Mouse (Mus musculus) right cerebral cortex, adult 2 months (tissue): ENCODE data around the gene Dnajc27.

Experiments
- DNase-seq, 2 experiments: peaks; one replicate each; pipeline ENCODE4 v3.0.0; 2021 to 2022; ENCODE audit warnings: low spot score in 2 of 2

Gene Dnajc27

DNA sequence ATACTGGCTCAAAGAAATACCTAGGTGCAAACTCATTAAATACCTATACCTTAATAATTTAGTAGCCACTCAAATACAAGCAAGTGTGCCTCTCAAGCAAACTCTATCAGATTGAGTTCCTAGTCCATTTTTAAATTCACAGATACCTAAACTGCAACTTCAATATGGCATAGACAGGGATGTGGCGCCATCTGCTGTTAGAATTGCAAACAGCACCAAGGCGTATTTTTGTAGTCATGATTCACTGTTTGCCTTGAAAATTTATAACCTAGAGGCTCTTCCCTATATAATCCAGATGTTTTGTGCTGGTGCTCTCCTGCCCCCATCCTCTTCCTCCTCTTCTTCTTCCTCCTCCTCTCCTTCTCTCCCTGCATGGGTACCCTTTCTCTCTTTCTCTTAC is 2.1 kb upstream of the Dnajc27 start:
- DNase-seq = peak; percentile 92 to 94

- DNase-seq = no peak
Measured at GRCm38 (mm10) chr12:4083441-4083840, 1.1 kb downstream of the Dnajc27 start.

- peak; percentile 77 to 83 for DNase-seq
Measured at GRCm38 (mm10) chr12:4107383-4107782, 25.0 kb downstream of the Dnajc27 start.

DNA sequence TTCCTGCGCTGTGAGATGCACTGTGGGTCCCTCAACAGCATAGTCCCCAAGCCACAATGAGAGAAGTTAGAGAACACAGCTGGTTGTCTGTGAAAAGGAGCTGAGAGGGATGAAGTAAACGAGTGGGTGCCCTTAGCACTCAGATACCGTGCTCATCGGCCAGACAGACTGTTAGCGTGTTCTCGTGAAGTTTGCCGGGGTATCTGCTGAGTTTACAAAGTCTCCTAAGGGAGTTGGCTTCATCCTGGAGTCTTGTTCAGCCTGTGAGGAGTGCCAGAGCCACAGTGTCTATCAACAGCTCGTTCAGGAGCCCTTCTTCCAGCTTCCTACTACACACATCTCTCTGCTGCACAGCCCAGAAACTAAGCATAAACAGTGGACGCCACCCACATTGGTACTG is 33.7 kb downstream of the Dnajc27 start:
- no peak for DNase-seq

DNA sequence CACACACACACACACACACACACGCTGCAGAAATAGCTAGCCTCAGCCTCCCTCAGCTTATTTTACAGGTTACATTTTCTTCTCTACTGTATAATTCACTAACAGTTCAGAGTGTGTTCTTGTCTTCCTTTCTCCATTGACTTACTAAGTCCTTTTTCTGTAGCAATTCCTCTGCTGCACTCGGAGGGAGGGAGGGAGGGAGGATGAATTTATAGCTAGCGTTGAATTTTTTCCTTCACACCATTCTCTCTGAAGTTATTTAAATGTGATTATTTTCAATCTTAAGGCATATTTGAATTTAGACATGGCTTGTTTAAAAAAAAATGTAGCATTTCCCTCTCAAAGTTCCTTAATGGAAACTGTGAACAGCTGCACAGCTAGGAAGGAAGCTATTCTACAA is 34.8 kb downstream of the Dnajc27 start:
- DNase-seq = no peak

- DNase-seq = peak; percentile 79 to 80
Measured at GRCm38 (mm10) chr12:4117579-4117978, 35.2 kb downstream of the Dnajc27 start.

DNA sequence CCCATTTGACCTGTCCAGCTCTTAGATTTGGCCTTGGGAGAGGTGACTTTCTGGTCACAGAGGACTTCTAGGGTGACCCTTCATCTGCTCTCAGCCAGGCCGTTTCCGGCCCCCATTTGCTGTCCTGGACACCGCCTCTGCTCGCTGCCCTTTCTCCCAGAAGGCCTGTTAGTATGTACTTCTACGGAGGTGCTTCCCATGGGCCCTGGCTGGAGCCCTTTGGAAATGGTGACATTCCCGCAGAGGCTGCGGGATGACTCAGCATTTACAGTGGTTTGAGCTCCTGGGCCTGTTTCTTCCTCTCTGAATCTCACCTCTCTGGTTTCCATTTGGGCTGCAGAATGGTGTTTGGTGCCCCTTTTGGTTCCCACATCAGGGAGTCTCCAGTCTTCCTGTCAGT is 45.0 kb downstream of the Dnajc27 start:
- no peak for DNase-seq

- peak; percentile 69 to 71 for DNase-seq
Measured at GRCm38 (mm10) chr12:4132941-4133846, 50.8 kb downstream of the Dnajc27 start, which contains the start of gene Adcy3. TSS of gene Adcy3 (plus strand) at chr12:4133103.

GRCm38 (mm10) chr12:4133847-4134212 is 51.4 kb downstream of the Dnajc27 start:
- peak; percentile 35 to 39 for DNase-seq

DNA sequence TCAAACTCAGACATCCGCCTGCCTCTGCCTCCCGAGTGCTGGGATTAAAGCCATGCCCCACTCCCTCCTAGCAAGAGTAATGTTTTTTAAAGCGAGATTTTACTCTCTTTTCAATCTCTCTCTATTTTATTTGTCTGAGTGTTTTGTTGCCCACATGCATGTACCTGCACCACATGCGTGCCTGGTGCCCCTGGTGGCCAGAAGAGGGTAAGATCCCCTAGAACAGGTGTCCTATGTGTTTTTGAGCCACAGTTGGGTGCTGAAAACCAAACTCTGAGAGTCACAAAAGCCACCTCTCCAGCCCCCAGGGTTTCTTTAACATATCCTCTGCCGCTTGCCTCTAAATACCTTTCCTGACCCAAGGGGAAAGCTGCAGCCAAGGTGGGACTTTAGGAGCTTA is 60.8 kb downstream of the Dnajc27 start:
- no peak for DNase-seq

- no peak for DNase-seq
Measured at GRCm38 (mm10) chr12:4150936-4151335, 68.6 kb downstream of the Dnajc27 start.

DNA sequence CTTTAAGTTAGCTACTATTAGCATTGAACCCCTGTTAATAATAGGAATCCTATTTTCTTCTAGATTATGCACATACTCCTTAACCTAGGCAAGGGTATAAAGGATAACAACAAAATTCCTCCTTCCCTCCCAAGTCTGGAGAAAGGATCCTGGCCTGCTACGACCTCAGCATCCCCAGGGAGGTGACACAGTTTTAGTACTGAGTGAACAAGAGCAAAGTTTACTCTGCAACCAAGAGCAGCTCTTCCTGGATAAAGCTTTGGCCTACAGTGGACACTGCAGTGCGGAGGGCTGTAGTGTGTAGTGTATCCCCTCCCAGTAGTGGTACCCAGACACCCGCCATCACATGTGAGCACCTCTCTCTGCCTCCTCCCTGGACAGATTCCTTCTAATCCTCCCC is 69.6 kb downstream of the Dnajc27 start:
- DNase-seq = no peak

DNA sequence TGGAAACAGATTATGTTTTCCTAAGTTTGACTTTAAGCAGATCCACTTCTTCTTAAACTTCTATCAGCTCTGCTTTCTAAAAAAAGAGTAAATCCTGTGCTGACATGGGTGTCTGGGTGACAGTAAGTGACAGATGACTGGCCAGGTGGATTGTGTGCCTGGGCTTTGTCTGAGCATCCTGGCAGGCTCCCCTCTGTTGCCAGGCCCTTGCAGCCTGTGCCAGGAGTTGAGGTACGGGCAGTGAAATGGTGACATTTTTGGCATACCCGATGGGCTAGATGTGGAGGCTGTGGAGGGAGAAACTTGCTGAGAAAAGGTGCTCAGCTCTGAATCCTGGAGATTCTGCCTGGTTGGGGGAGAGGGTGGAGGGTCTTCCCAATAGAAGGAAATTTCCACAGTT is 75.1 kb downstream of the Dnajc27 start:
- DNase-seq = no peak

DNA sequence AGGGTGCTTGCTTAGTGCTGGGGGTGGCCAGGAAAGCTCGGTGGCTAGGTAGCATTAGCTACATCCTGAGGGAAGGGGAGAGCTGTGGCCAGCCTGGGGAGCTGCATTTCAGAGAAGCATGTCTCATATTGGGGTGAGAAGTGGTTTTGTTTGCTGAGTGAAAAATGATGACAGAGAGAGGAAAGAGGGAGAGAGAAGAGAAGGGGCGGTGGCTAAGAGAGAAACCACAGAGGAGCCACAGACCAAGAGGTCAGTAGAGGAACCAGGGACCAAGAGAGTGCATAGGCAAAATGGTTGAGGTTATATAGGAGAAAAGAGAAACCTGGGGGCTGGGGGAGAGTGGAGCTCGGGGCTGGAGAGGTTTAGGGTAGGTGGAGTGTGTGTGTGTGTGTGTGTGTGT is 75.8 kb downstream of the Dnajc27 start:
- no peak for DNase-seq

GRCm38 (mm10) chr12:4158868-4159632 is 76.7 kb downstream of the Dnajc27 start:
- DNase-seq = no peak
